Mouse (Mus musculus): ENCODE data around the gene Sntb2.

The Sntb2 gene

GRCm38 (mm10) chr8:107040632-107041031, 105.1 kb downstream of the Sntb2 start:
- no peak for DNase-seq

- no peak for DNase-seq
Observed at GRCm38 (mm10) chr8:107045478-107045877, 109.9 kb downstream of the Sntb2 start.

DNA sequence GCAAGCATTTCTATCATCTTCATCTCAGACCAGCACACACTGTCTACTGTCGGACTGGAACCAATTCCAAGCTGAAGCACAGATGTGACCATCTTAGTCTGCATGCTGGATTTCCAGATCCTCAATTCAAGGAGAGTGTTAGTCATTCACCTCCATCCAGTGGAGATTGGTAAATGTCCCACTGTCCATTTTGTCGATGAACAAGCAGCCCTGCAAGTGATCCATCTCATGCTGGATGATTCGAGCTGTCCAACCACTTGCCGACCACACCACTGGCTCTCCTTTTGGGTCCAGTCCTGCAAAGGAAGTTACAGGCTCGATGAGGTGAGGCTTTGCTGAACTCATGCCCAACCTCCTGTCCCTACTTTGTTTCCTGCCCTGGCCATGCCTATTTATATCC, 111.4 kb downstream of the Sntb2 start:
- DNase-seq, result no peak

GRCm38 (mm10) chr8:107048061-107048941, 112.8 kb downstream of the Sntb2 start, which contains the start of gene Pdf:
Gene Pdf, minus strand, starts transcription at chr8:107048614.
- DNase-seq, result peak; percentile 82

DNA sequence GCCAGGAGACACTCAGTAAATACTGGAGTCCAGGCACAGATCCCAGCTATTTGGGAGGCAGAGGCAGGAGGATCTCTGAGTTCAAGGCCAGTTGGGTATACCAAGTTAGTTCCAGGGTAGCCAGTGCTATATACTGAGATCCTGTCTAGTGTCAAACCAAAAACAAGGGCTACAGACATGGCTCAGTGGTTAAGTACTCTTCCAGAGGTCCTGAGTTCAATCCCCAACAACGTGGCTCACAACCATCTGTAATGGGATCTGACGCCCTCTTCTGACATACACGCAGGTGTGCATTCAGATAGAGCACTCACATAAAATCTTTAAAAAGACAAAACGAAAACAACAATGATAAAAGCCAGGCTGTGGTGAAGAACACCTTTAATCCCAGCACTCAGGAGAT, 113.9 kb downstream of the Sntb2 start:
- DNase-seq, result no peak

GRCm38 (mm10) chr8:107052046-107052445, 116.5 kb downstream of the Sntb2 start:
- DNase-seq, result no peak

GRCm38 (mm10) chr8:107056076-107056972, 120.8 kb downstream of the Sntb2 start, which contains the start of the genes Cog8 and Nip7:
Gene Cog8, minus strand, starts transcription at chr8:107056689.
Gene Nip7, plus strand, starts transcription at chr8:107056877.
- DNase-seq, result peak; percentile 95

GRCm38 (mm10) chr8:107056973-107057369, 121.4 kb downstream of the Sntb2 start:
- no peak for DNase-seq

DNA sequence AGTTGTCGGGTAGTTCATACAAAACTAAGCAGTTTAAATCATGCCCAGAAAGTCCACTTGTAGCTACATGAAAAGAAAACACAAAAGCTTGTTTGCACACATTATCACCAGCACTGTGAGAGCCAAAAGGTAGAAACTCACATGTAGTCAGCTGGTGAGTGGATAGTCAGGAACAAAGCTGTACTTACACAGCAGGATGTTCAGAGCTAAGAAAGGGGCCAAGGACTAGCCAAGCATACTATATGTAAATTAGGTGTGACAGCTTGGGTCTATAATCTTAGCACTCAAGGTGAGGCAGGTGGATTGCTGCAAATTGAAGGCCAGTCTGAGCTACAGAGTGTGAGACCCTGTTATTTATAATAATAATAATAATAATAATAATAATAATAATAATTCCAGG, 127.1 kb downstream of the Sntb2 start:
- no peak for DNase-seq

- DNase-seq, result peak; percentile 37
Observed at GRCm38 (mm10) chr8:107065511-107066496, 130.3 kb downstream of the Sntb2 start, which contains the start of gene Tmed6. Gene Tmed6, minus strand, starts transcription at chr8:107065644.
